Mouse (Mus musculus): ENCODE results near the gene Il1rn. TPM values are rescaled to one million over a fixed set of nuclear protein-coding genes. Genes with fewer than 3 reads are reported as not detected.

The Il1rn gene
- total RNA-seq, 2 experiments from 2014 or later, result 0.28 to 0.99 TPM

- no peak for DNase-seq (ENCODE audit: low spot score in 2 of 2)
These were observed 42.2 kb downstream of the Il1rn start for GRCm38 (mm10) chr2:24378747-24379450.

- DNase-seq (ENCODE audit: low spot score in 2 of 2), result no peak
These were observed 46.0 kb downstream of the Il1rn start for GRCm38 (mm10) chr2:24382456-24383230.

GRCm38 (mm10) chr2:24383636-24384035, 47.0 kb downstream of the Il1rn start:
- DNase-seq (ENCODE audit: low spot score in 2 of 2), result no peak

GRCm38 (mm10) chr2:24384393-24384792, 47.7 kb downstream of the Il1rn start:
- no peak for DNase-seq (ENCODE audit: low spot score in 2 of 2)

GRCm38 (mm10) chr2:24385111-24385961, 48.7 kb downstream of the Il1rn start:
- no peak for DNase-seq (ENCODE audit: low spot score in 2 of 2)

GRCm38 (mm10) chr2:24386158-24386963, 49.7 kb downstream of the Il1rn start:
- no peak for DNase-seq (ENCODE audit: low spot score in 2 of 2)

- no peak for DNase-seq (ENCODE audit: low spot score in 2 of 2)
These were observed 50.3 kb downstream of the Il1rn start for GRCm38 (mm10) chr2:24386964-24387320.

- no peak for DNase-seq (ENCODE audit: low spot score in 2 of 2)
These were observed 51.0 kb downstream of the Il1rn start for GRCm38 (mm10) chr2:24387361-24388283.

GRCm38 (mm10) chr2:24393251-24393650, 56.6 kb downstream of the Il1rn start:
- DNase-seq (ENCODE audit: low spot score in 2 of 2), result no peak

GRCm38 (mm10) chr2:24397115-24397514, 60.5 kb downstream of the Il1rn start:
- no peak for DNase-seq (ENCODE audit: low spot score in 2 of 2)

- no peak for DNase-seq (ENCODE audit: low spot score in 2 of 2)
These were observed 64.1 kb downstream of the Il1rn start for GRCm38 (mm10) chr2:24400711-24401110.

Other genes with a start within 250 kb of the Il1rn start
- not detected for gene Tbpl2, start 240.3 kb upstream of the Il1rn start, total RNA-seq (2021)
- gene Il1f8, start 183.7 kb upstream of the Il1rn start, total RNA-seq (2021), result not detected
- gene Il1f9, start 150.4 kb upstream of the Il1rn start, total RNA-seq (2021), result not detected
- not detected for gene Il1f6, start 121.4 kb upstream of the Il1rn start, total RNA-seq (2021)
- gene Il1f5, start 59.9 kb upstream of the Il1rn start, total RNA-seq (2021), result not detected
- not detected for gene Il1f10, start 45.7 kb upstream of the Il1rn start, total RNA-seq (2021)
- 1 to 10 TPM; 1.6 to 3.1 TPM for gene Psd4, start 30.7 kb downstream of the Il1rn start, total RNA-seq (2021)
- 10 to 100 TPM in 1 of 2 experiments, under 1 TPM in 1; 0.34 to 22.9 TPM for gene Pax8, start 138.7 kb downstream of the Il1rn start, total RNA-seq (2021)